Mouse (Mus musculus): Measurements from ENCODE around the gene Shisa6. TPM values are rescaled to one million over a fixed set of nuclear protein-coding genes. Genes with fewer than 3 reads are reported as not detected.

Gene Shisa6
- polyA plus RNA-seq, 2 experiments: 0.59 to 1.1 TPM

- H3K27ac ChIP-seq (replicated peaks; ENCODE audit: low read depth, low read length): no peak overlapping the region
- ATAC-seq (ENCODE audit: low FRiP score, low read depth): no peak
- no peaks in the 10 kb centered on the region for H3K27me3 ChIP-seq (ENCODE audit: control insufficient read depth, insufficient read depth, low read length)
- no peak overlapping the region for H3K4me3 ChIP-seq (replicated peaks; ENCODE audit: low read length)
- DNase-seq (ENCODE audit: low spot score): no peak
- WGBS: 84% methylated on average over 5 of the region's 5 CpGs
- no peaks in the 10 kb centered on the region for H3K9me3 ChIP-seq (ENCODE audit: control insufficient read depth, low read length)
- no peaks in the 10 kb centered on the region for H3K4me1 ChIP-seq (ENCODE audit: control insufficient read depth, insufficient read depth, low read length)
- H3K4me2 ChIP-seq (replicated peaks; ENCODE audit: low read depth, low read length, severe bottlenecking): no peak overlapping the region
- H3K9ac ChIP-seq (ENCODE audit: low read depth, low read length, severe bottlenecking): no peak overlapping the region
- H3K36me3 ChIP-seq (ENCODE audit: control insufficient read depth, insufficient read depth, low read length): no peaks in the 10 kb centered on the region
- TF ChIP-seq POLR2A (IDR thresholded peaks at IDR 0.05; ENCODE audit: borderline replicate concordance, extremely low read depth, insufficient read depth, insufficient read length): no peak
Observed at GRCm38 (mm10) chr11:66247115-66247514, 278.6 kb downstream of the Shisa6 start.

GRCm38 (mm10) chr11:66236557-66236956 lies 289.2 kb downstream of the Shisa6 start:
- ATAC-seq (ENCODE audit: low FRiP score, low read depth): no peak
- no peaks in the 10 kb centered on the region for H3K9me3 ChIP-seq (ENCODE audit: control insufficient read depth, low read length)
- no peaks in the 10 kb centered on the region for H3K36me3 ChIP-seq (ENCODE audit: control insufficient read depth, insufficient read depth, low read length)
- WGBS: 62% methylated on average over 2 of the region's 2 CpGs
- no peak for DNase-seq (ENCODE audit: low spot score)
- no peak overlapping the region for H3K4me2 ChIP-seq (replicated peaks; ENCODE audit: low read depth, low read length, severe bottlenecking)
- H3K27ac ChIP-seq (replicated peaks; ENCODE audit: low read depth, low read length): no peak overlapping the region
- no peaks in the 10 kb centered on the region for H3K4me1 ChIP-seq (ENCODE audit: control insufficient read depth, insufficient read depth, low read length)
- no peak overlapping the region for H3K9ac ChIP-seq (ENCODE audit: low read depth, low read length, severe bottlenecking)
- no peaks in the 10 kb centered on the region for H3K27me3 ChIP-seq (ENCODE audit: control insufficient read depth, insufficient read depth, low read length)
- no peak for TF ChIP-seq POLR2A (IDR thresholded peaks at IDR 0.05; ENCODE audit: borderline replicate concordance, extremely low read depth, insufficient read depth, insufficient read length)
- no peak overlapping the region for H3K4me3 ChIP-seq (replicated peaks; ENCODE audit: low read length)

- Histone ChIP-seq H3K27ac (replicated peaks; ENCODE audit: low read depth, low read length) (no peak overlapping the region), H3K36me3 (ENCODE audit: control insufficient read depth, insufficient read depth, low read length) (no peaks in the 10 kb centered on the region), H3K4me3 (replicated peaks; ENCODE audit: low read length) (no peak overlapping the region), H3K9ac (ENCODE audit: low read depth, low read length, severe bottlenecking) (no peak overlapping the region), H3K4me2 (replicated peaks; ENCODE audit: low read depth, low read length, severe bottlenecking) (no peak overlapping the region), H3K27me3 (ENCODE audit: control insufficient read depth, insufficient read depth, low read length) (no peaks in the 10 kb centered on the region), H3K9me3 (ENCODE audit: control insufficient read depth, low read length) (no peaks in the 10 kb centered on the region), H3K4me1 (ENCODE audit: control insufficient read depth, insufficient read depth, low read length) (no peaks in the 10 kb centered on the region)
- ATAC-seq (ENCODE audit: low FRiP score, low read depth) (no peak), DNase-seq (ENCODE audit: low spot score) (no peak)
- 24% methylated on average over 1 of the region's 1 CpGs for WGBS
- no peak for TF ChIP-seq POLR2A (IDR thresholded peaks at IDR 0.05; ENCODE audit: borderline replicate concordance, extremely low read depth, insufficient read depth, insufficient read length)
Observed at GRCm38 (mm10) chr11:66232891-66233290, 292.9 kb downstream of the Shisa6 start.

GRCm38 (mm10) chr11:66222133-66222532 lies 303.6 kb downstream of the Shisa6 start:
- no peak overlapping the region for H3K27ac ChIP-seq (replicated peaks; ENCODE audit: low read depth, low read length)
- H3K4me3 ChIP-seq (replicated peaks; ENCODE audit: low read length): no peak overlapping the region
- no peak for TF ChIP-seq POLR2A (IDR thresholded peaks at IDR 0.05; ENCODE audit: borderline replicate concordance, extremely low read depth, insufficient read depth, insufficient read length)
- no peaks in the 10 kb centered on the region for H3K36me3 ChIP-seq (ENCODE audit: control insufficient read depth, insufficient read depth, low read length)
- WGBS: 88% methylated on average over 1 of the region's 1 CpGs
- no peaks in the 10 kb centered on the region for H3K4me1 ChIP-seq (ENCODE audit: control insufficient read depth, insufficient read depth, low read length)
- H3K9ac ChIP-seq (ENCODE audit: low read depth, low read length, severe bottlenecking): no peak overlapping the region
- DNase-seq (ENCODE audit: low spot score) (no peak), ATAC-seq (ENCODE audit: low FRiP score, low read depth) (no peak)
- no peaks in the 10 kb centered on the region for H3K9me3 ChIP-seq (ENCODE audit: control insufficient read depth, low read length)
- H3K27me3 ChIP-seq (ENCODE audit: control insufficient read depth, insufficient read depth, low read length): no peaks in the 10 kb centered on the region
- H3K4me2 ChIP-seq (replicated peaks; ENCODE audit: low read depth, low read length, severe bottlenecking): no peak overlapping the region

- no peaks in the 10 kb centered on the region for H3K36me3 ChIP-seq (ENCODE audit: control insufficient read depth, insufficient read depth, low read length)
- H3K4me1 ChIP-seq (ENCODE audit: control insufficient read depth, insufficient read depth, low read length): no peaks in the 10 kb centered on the region
- no peaks in the 10 kb centered on the region for H3K27me3 ChIP-seq (ENCODE audit: control insufficient read depth, insufficient read depth, low read length)
- no peak for DNase-seq (ENCODE audit: low spot score)
- H3K9me3 ChIP-seq (ENCODE audit: control insufficient read depth, low read length): no peaks in the 10 kb centered on the region
- H3K9ac ChIP-seq (ENCODE audit: low read depth, low read length, severe bottlenecking): no peak overlapping the region
- no peak overlapping the region for H3K4me3 ChIP-seq (replicated peaks; ENCODE audit: low read length)
- no peak overlapping the region for H3K4me2 ChIP-seq (replicated peaks; ENCODE audit: low read depth, low read length, severe bottlenecking)
- no peak overlapping the region for H3K27ac ChIP-seq (replicated peaks; ENCODE audit: low read depth, low read length)
- no peak for ATAC-seq (ENCODE audit: low FRiP score, low read depth)
- no peak for TF ChIP-seq POLR2A (IDR thresholded peaks at IDR 0.05; ENCODE audit: borderline replicate concordance, extremely low read depth, insufficient read depth, insufficient read length)
- 78% methylated on average over 3 of the region's 3 CpGs for WGBS
Observed at GRCm38 (mm10) chr11:66218469-66218868, 307.3 kb downstream of the Shisa6 start.
